Mouse (Mus musculus) forebrain, postnatal 0 days (tissue): ENCODE results near the gene Guf1. TPM values are rescaled to one million over a fixed set of nuclear protein-coding genes. Genes with fewer than 3 reads are reported as not detected.

ENCODE experiments used
- ATAC-seq: fragments of 200-750 bp; cut with Nextera tagmentation; 2 replicates; pipeline ENCODE4 v1.8.0; 2017; ENCODE audit warnings: mild to moderate bottlenecking, moderate library complexity
- DNase-seq: peaks from one replicate; pipeline ENCODE4 v3.0.0-alpha.2; 2015
- H3K27ac ChIP-seq: fragments of 300-500 bp; sonication (generic); 2 replicates; pipeline ENCODE4 v1.5.1; 2014; ENCODE audit warnings: low read depth, mild to moderate bottlenecking, antibody characterized with exemption, low read length, moderate library complexity, mixed read lengths
- H3K27me3 ChIP-seq: fragments of 300-500 bp; sonication (generic); 2 replicates; pipeline ENCODE4 v1.6.1; 2014; ENCODE audit warnings: mild to moderate bottlenecking, low read length, mixed read lengths; ENCODE audit not compliant: insufficient read depth
- H3K36me3 ChIP-seq: fragments of 300-500 bp; sonication (generic); 2 replicates; pipeline ENCODE4 v1.6.1; 2014; ENCODE audit warnings: mild to moderate bottlenecking, moderate library complexity; ENCODE audit not compliant: insufficient read depth
- H3K4me1 ChIP-seq: fragments of 300-500 bp; sonication (generic); 2 replicates; pipeline ENCODE4 v1.6.1; 2014; ENCODE audit warnings: antibody characterized with exemption; ENCODE audit not compliant: insufficient read depth
- H3K4me2 ChIP-seq: fragments of 300-500 bp; sonication (generic); 2 replicates; pipeline ENCODE4 v1.6.1; 2014; ENCODE audit warnings: low read depth, mild to moderate bottlenecking, moderate library complexity
- H3K4me3 ChIP-seq: fragments of 300-500 bp; sonication (generic); 2 replicates; pipeline ENCODE4 v1.5.1; 2014; ENCODE audit warnings: low read depth, low read length, mixed read lengths
- H3K9ac ChIP-seq: fragments of 300-500 bp; sonication (generic); 2 replicates; pipeline ENCODE4 v1.6.1; 2014; ENCODE audit warnings: mild to moderate bottlenecking
- H3K9me3 ChIP-seq: fragments of 300-500 bp; sonication (generic); 2 replicates; pipeline ENCODE4 v1.6.1; 2016; ENCODE audit warnings: low read length
- CTCF ChIP-seq: sonication (generic); IDR thresholded peaks from 2 replicates; pipeline ENCODE4 v1.5.1; 2016; ENCODE audit warnings: antibody characterized with exemption, control low read depth, low read depth
- WGBS: fragments of 180-500 bp; shearing (Covaris S2); extraction: QIAGEN DNeasy Blood & Tissue Kit; methylation state at CpG from one replicate; pipeline ENCODE4 v1.1.7; 2014; 5-methylcytosine and 5-hydroxymethylcytosine counted together
- polyA plus RNA-seq: library from polyadenylated mRNA; unstranded; fragments of >200 nt; fragmentation: Nextera tagmentation; extraction: Ambion mirVana; gene quantifications from 2 replicates; pipeline ENCODE4 v1.2.1, GENCODE M21; 2015
- total RNA-seq: library from RNA; depleted of rRNA; stranded (reverse); fragments of >200 nt; gene quantifications from 2 replicates; pipeline ENCODE4 v1.2.3, GENCODE M21; 2014; rRNA removed

The Guf1 gene
- total and polyA plus RNA-seq, 2 experiments from 2014 or later = 25.7 to 57.5 TPM

DNA sequence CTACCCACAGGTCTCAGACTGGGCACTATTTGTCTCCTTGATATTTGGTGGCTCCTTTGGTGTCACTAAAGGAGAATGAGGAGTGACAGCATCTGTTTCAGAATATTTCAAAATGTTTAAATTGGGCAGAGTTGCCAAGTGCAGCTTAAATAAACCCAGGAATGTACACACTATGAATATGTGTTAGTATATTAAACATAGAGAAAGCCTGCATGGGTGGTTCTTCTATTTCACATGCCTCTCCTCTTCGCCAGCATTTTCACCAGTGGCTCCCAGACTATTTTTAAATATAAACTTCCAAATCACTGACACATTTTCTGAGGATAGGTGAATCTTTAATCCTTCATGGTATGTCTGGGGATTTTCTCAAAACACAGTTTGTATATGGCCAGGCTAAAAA lies 64.2 kb downstream of the Guf1 start:
- H3K4me2 ChIP-seq = no peak overlapping the region
- no peak for DNase-seq
- no peaks in the 10 kb centered on the region for H3K4me1 ChIP-seq
- no peak for ATAC-seq
- 62% methylated on average over 1 of the region's 1 CpGs for WGBS
- H3K9ac ChIP-seq = no peak overlapping the region
- no peak for TF ChIP-seq CTCF
- H3K9me3 ChIP-seq = no peaks in the 10 kb centered on the region
- no peaks in the 10 kb centered on the region for H3K36me3 ChIP-seq
- no peak overlapping the region for H3K4me3 ChIP-seq
- no peak overlapping the region for H3K27ac ChIP-seq
- no peaks in the 10 kb centered on the region for H3K27me3 ChIP-seq

Other genes with a start within 250 kb of the Guf1 start
- 18.6 and 19.0 TPM in 2 replicates for gene Kctd8, start 215.2 kb upstream of the Guf1 start, total RNA-seq
- 13.6 and 17.1 TPM in 2 replicates for gene Kctd8, start 215.2 kb upstream of the Guf1 start, polyA plus RNA-seq
- not detected in 2 replicates for gene Yipf7, start 14.3 kb upstream of the Guf1 start, total RNA-seq
- not detected in 2 replicates for gene Yipf7, start 14.3 kb upstream of the Guf1 start, polyA plus RNA-seq
- gene Gnpda2, start 35.4 kb downstream of the Guf1 start, total RNA-seq = 22.4 and 24.3 TPM in 2 replicates
- 37.2 and 40.4 TPM in 2 replicates for gene Gnpda2, start 35.4 kb downstream of the Guf1 start, polyA plus RNA-seq